Mouse (Mus musculus): ENCODE results near the gene Uck1. TPM values are rescaled to one million over a fixed set of nuclear protein-coding genes. Genes with fewer than 3 reads are reported as not detected.

Gene Uck1
- polyA plus RNA-seq (2015; fragmentation: Nextera tagmentation; extraction: Ambion mirVana): 60.8 and 63.8 TPM in 2 replicates

- under 1% methylated on average over 58 of the region's 59 CpGs for WGBS
- peak within 1 kb of the TSS; percentile 92 for H3K9ac ChIP-seq (ENCODE audit: low read length)
Measured at GRCm38 (mm10) chr2:32259657-32260417, at the start of gene Uck1. Gene Uck1 (minus strand): TSS chr2:32260159.

GRCm38 (mm10) chr2:32308870-32309568 lies 49.1 kb upstream of the Uck1 start:
- no peak overlapping the region for H3K9ac ChIP-seq (ENCODE audit: low read length)
- H3K4me3 ChIP-seq (ENCODE audit: low read length): no peak overlapping the region
- 84% methylated on average over 16 of the region's 16 CpGs for WGBS
- H3K4me1 ChIP-seq (replicated peaks; ENCODE audit: control insufficient read depth, insufficient read depth, low read length): peaks cover 19% of the 10 kb centered on the region
- H3K27me3 ChIP-seq (ENCODE audit: control insufficient read depth, insufficient read depth, low read depth, low read length): no peaks in the 10 kb centered on the region
- ATAC-seq (ENCODE audit: low read depth): no peak
- H3K4me2 ChIP-seq (ENCODE audit: low read depth, low read length): no peak overlapping the region
- H3K27ac ChIP-seq (ENCODE audit: low read length): no peak overlapping the region
- peaks cover 32% of the 10 kb centered on the region for H3K36me3 ChIP-seq (ENCODE audit: control insufficient read depth, insufficient read depth, low read length)
- H3K9me3 ChIP-seq (ENCODE audit: control insufficient read depth, low read length): no peaks in the 10 kb centered on the region

More at GRCm38 (mm10) chr2:32259657-32260417, at the start of gene Uck1:
- Histone ChIP-seq H3K27me3 (ENCODE audit: control insufficient read depth, insufficient read depth, low read depth, low read length) (no peaks in the 10 kb centered on the region), H3K4me3 (ENCODE audit: low read length) (peak within 1 kb of the TSS; percentile 92), H3K9me3 (ENCODE audit: control insufficient read depth, low read length) (no peaks in the 10 kb centered on the region), H3K4me2 (ENCODE audit: low read depth, low read length) (peak within 1 kb of the TSS; percentile 74), H3K27ac (ENCODE audit: low read length) (peak within 1 kb of the TSS; percentile 73), H3K36me3 (ENCODE audit: control insufficient read depth, insufficient read depth, low read length) (peaks cover 10% of the 10 kb centered on the region), H3K4me1 (replicated peaks; ENCODE audit: control insufficient read depth, insufficient read depth, low read length) (peaks cover 12% of the 10 kb centered on the region)
- ATAC-seq (ENCODE audit: low read depth): peak; percentile 93

GRCm38 (mm10) chr2:32307941-32308760 lies 48.2 kb upstream of the Uck1 start:
- 44% methylated on average over 8 of the region's 8 CpGs for WGBS
- no peak overlapping the region for H3K4me2 ChIP-seq (ENCODE audit: low read depth, low read length)
- H3K36me3 ChIP-seq (ENCODE audit: control insufficient read depth, insufficient read depth, low read length): peaks cover 37% of the 10 kb centered on the region
- ATAC-seq (ENCODE audit: low read depth): no peak
- H3K27ac ChIP-seq (ENCODE audit: low read length): no peak overlapping the region
- no peaks in the 10 kb centered on the region for H3K9me3 ChIP-seq (ENCODE audit: control insufficient read depth, low read length)
- no peak overlapping the region for H3K9ac ChIP-seq (ENCODE audit: low read length)
- no peak overlapping the region for H3K4me3 ChIP-seq (ENCODE audit: low read length)
- H3K27me3 ChIP-seq (ENCODE audit: control insufficient read depth, insufficient read depth, low read depth, low read length): no peaks in the 10 kb centered on the region
- peaks cover 19% of the 10 kb centered on the region for H3K4me1 ChIP-seq (replicated peaks; ENCODE audit: control insufficient read depth, insufficient read depth, low read length)

GRCm38 (mm10) chr2:32307247-32307798 lies 47.4 kb upstream of the Uck1 start:
- Histone ChIP-seq H3K4me2 (ENCODE audit: low read depth, low read length) (no peak overlapping the region), H3K9me3 (ENCODE audit: control insufficient read depth, low read length) (no peaks in the 10 kb centered on the region), H3K36me3 (ENCODE audit: control insufficient read depth, insufficient read depth, low read length) (peaks cover 43% of the 10 kb centered on the region), H3K27me3 (ENCODE audit: control insufficient read depth, insufficient read depth, low read depth, low read length) (no peaks in the 10 kb centered on the region), H3K4me3 (ENCODE audit: low read length) (no peak overlapping the region), H3K27ac (ENCODE audit: low read length) (no peak overlapping the region), H3K4me1 (replicated peaks; ENCODE audit: control insufficient read depth, insufficient read depth, low read length) (peaks cover 16% of the 10 kb centered on the region), H3K9ac (ENCODE audit: low read length) (no peak overlapping the region)
- 85% methylated on average over 6 of the region's 6 CpGs for WGBS
- ATAC-seq (ENCODE audit: low read depth): no peak

GRCm38 (mm10) chr2:32306176-32306575 lies 46.2 kb upstream of the Uck1 start:
- H3K9me3 ChIP-seq (ENCODE audit: control insufficient read depth, low read length): no peaks in the 10 kb centered on the region
- no peak overlapping the region for H3K4me2 ChIP-seq (ENCODE audit: low read depth, low read length)
- 79% methylated on average over 9 of the region's 9 CpGs for whole genome bisulfite sequencing
- H3K27me3 ChIP-seq (ENCODE audit: control insufficient read depth, insufficient read depth, low read depth, low read length): no peaks in the 10 kb centered on the region
- H3K4me3 ChIP-seq (ENCODE audit: low read length): no peak overlapping the region
- H3K9ac ChIP-seq (ENCODE audit: low read length): no peak overlapping the region
- ATAC-seq (ENCODE audit: low read depth): no peak
- H3K4me1 ChIP-seq (replicated peaks; ENCODE audit: control insufficient read depth, insufficient read depth, low read length): peaks cover 7% of the 10 kb centered on the region
- peaks cover 46% of the 10 kb centered on the region for H3K36me3 ChIP-seq (ENCODE audit: control insufficient read depth, insufficient read depth, low read length)
- H3K27ac ChIP-seq (ENCODE audit: low read length): no peak overlapping the region

- H3K4me2 ChIP-seq (ENCODE audit: low read depth, low read length): no peak overlapping the region
- H3K36me3 ChIP-seq (ENCODE audit: control insufficient read depth, insufficient read depth, low read length): peaks cover 46% of the 10 kb centered on the region
- H3K27me3 ChIP-seq (ENCODE audit: control insufficient read depth, insufficient read depth, low read depth, low read length): no peaks in the 10 kb centered on the region
- H3K4me1 ChIP-seq (replicated peaks; ENCODE audit: control insufficient read depth, insufficient read depth, low read length): peaks cover 2% of the 10 kb centered on the region
- H3K9ac ChIP-seq (ENCODE audit: low read length): no peak overlapping the region
- no peak for ATAC-seq (ENCODE audit: low read depth)
- H3K27ac ChIP-seq (ENCODE audit: low read length): no peak overlapping the region
- H3K9me3 ChIP-seq (ENCODE audit: control insufficient read depth, low read length): no peaks in the 10 kb centered on the region
- H3K4me3 ChIP-seq (ENCODE audit: low read length): no peak overlapping the region
- WGBS: 87% methylated on average over 5 of the region's 5 CpGs
Measured at GRCm38 (mm10) chr2:32305668-32306067, 45.7 kb upstream of the Uck1 start.

GRCm38 (mm10) chr2:32304145-32304832 lies 44.3 kb upstream of the Uck1 start:
- Histone ChIP-seq H3K4me1 (replicated peaks; ENCODE audit: control insufficient read depth, insufficient read depth, low read length) (no peaks in the 10 kb centered on the region), H3K27me3 (ENCODE audit: control insufficient read depth, insufficient read depth, low read depth, low read length) (no peaks in the 10 kb centered on the region), H3K4me3 (ENCODE audit: low read length) (no peak overlapping the region), H3K9me3 (ENCODE audit: control insufficient read depth, low read length) (no peaks in the 10 kb centered on the region), H3K4me2 (ENCODE audit: low read depth, low read length) (no peak overlapping the region), H3K27ac (ENCODE audit: low read length) (no peak overlapping the region), H3K9ac (ENCODE audit: low read length) (no peak overlapping the region), H3K36me3 (ENCODE audit: control insufficient read depth, insufficient read depth, low read length) (peaks cover 56% of the 10 kb centered on the region)
- ATAC-seq (ENCODE audit: low read depth): peak; percentile 50
- WGBS: 51% methylated on average over 8 of the region's 8 CpGs

- H3K27me3 ChIP-seq (ENCODE audit: control insufficient read depth, insufficient read depth, low read depth, low read length): no peaks in the 10 kb centered on the region
- no peaks in the 10 kb centered on the region for H3K4me1 ChIP-seq (replicated peaks; ENCODE audit: control insufficient read depth, insufficient read depth, low read length)
- no peak overlapping the region for H3K27ac ChIP-seq (ENCODE audit: low read length)
- H3K36me3 ChIP-seq (ENCODE audit: control insufficient read depth, insufficient read depth, low read length): peaks cover 62% of the 10 kb centered on the region
- ATAC-seq (ENCODE audit: low read depth): no peak
- no peaks in the 10 kb centered on the region for H3K9me3 ChIP-seq (ENCODE audit: control insufficient read depth, low read length)
- no peak overlapping the region for H3K4me2 ChIP-seq (ENCODE audit: low read depth, low read length)
- no peak overlapping the region for H3K9ac ChIP-seq (ENCODE audit: low read length)
- no peak overlapping the region for H3K4me3 ChIP-seq (ENCODE audit: low read length)
- WGBS: 86% methylated on average over 10 of the region's 10 CpGs
Measured at GRCm38 (mm10) chr2:32302952-32303351, 43.0 kb upstream of the Uck1 start.
